Mouse (Mus musculus): ENCODE measurements around the gene Mettl7b.

GRCm38 (mm10) chr10:128911430-128911829 is 49.4 kb downstream of the Mettl7b start:
- TF ChIP-seq CTCF (IDR thresholded peaks at IDR 0.05; ENCODE audit: borderline replicate concordance, control insufficient read depth, extremely low read depth, insufficient read depth, low read length, poor library complexity) (no peak), POLR2A (IDR thresholded peaks at IDR 0.05; ENCODE audit: control insufficient read depth, extremely low read depth, insufficient read depth, low read length, poor library complexity) (no peak)

Data from thymus, adult 2 months (tissue).